In the genomic region with DNA sequence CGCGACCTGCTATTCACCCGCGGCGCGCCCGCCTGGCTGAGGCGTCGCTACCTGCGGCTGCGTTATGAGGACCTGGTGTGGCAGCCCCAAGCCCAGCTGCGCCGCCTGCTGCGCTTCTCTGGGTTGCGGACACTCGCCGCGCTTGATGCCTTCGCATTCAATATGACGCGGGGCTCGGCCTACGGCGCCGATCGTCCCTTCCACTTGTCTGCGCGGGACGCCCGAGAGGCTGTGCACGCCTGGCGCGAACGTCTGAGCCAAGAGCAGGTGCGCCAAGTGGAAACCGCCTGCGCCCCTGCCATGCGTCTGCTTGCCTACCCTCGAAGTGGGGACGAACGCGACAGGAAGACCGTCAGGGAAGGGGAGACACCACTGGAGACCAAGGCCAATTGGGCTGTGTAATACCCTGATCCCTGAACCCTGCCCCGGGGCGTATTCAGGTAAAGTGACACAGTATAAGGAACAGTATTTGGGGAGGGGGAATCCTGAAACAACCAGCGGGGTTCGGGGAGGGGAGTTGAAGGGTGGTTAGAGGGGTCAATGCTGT, we compare ENCODE assay signal across 8 mouse cellular contexts. TPM values are rescaled to one million over a fixed set of nuclear protein-coding genes. Genes with fewer than 3 reads are reported as not detected.
DNase-seq lines count a peak whose midpoint lies in the region; ATAC-seq and TF ChIP-seq lines count a peak whose summit lies in the region.

No protein-coding gene starts in this region.

- 0 out of 2 replicates have a peak, but pooled peaks cover 5% of the 10 kb centered on the region for H3K4me1 ChIP-seq in forebrain, embryonic 12.5 days
- H3K4me1 ChIP-seq in kidney, adult 2 months (ENCODE audit: control insufficient read depth, insufficient read depth, low read length): no peaks in the 10 kb centered on the region
- no peaks in the 10 kb centered on the region for H3K4me1 ChIP-seq in midbrain, embryonic 14.5 days (ENCODE audit: control insufficient read depth, insufficient read depth, low read length)

- no peak for TF ChIP-seq POLR2A in kidney, adult 2 months (IDR thresholded peaks at IDR 0.05; ENCODE audit: low read depth, low read length)

- H3K27ac ChIP-seq in left cerebral cortex, adult 2 months: no peak overlapping the region
- H3K27ac ChIP-seq in forebrain, embryonic 12.5 days: no peak overlapping the region
- 0 out of 2 replicates have a peak overlapping the region, but pooled peaks have one; percentile 12 for H3K27ac ChIP-seq in kidney, adult 2 months (ENCODE audit: insufficient read depth, low read depth, low read length)
- no peak overlapping the region for H3K27ac ChIP-seq in midbrain, embryonic 14.5 days (replicated peaks; ENCODE audit: low read depth, low read length)

- H3K27me3 ChIP-seq in forebrain, embryonic 12.5 days: peaks cover 18% of the 10 kb centered on the region
- no peaks in the 10 kb centered on the region for H3K27me3 ChIP-seq in kidney, adult 2 months (replicated peaks; ENCODE audit: control insufficient read depth, insufficient read depth, low read length)
- H3K27me3 ChIP-seq in midbrain, embryonic 14.5 days (ENCODE audit: control insufficient read depth, insufficient read depth, low read length): no peaks in the 10 kb centered on the region

- DNase-seq in left cerebral cortex, adult 2 months (ENCODE audit: extremely low spot score in 1 of 2, low spot score in 2 of 2): peak in 1 of 2 experiments; percentile 13
- DNase-seq in left cerebral cortex, adult 9 months (ENCODE audit: low spot score in 2 of 2): no peak
- peak; percentile 12 for DNase-seq in adrenal gland, postnatal 14 days
- DNase-seq in kidney, adult 2 months: peak; percentile 42
- DNase-seq in midbrain, embryonic 14.5 days: peak; percentile 39
- DNase-seq in frontal cortex, postnatal 25 days (ENCODE audit: low spot score in 2 of 2): no peak

- no peak overlapping the region for H3K9ac ChIP-seq in forebrain, embryonic 12.5 days
- peak overlapping the region; percentile 26; the same call in 1 of the 2 replicates for H3K9ac ChIP-seq in midbrain, embryonic 14.5 days (replicated peaks; ENCODE audit: low read length)

- peak; percentile 34 for ATAC-seq in forebrain, embryonic 12.5 days (ENCODE audit: low FRiP score)
- peak; percentile 17; the same call in 1 of the 2 replicates for ATAC-seq in midbrain, embryonic 14.5 days (ENCODE audit: low FRiP score, low TSS enrichment)
- no peak for ATAC-seq in inflammation-experienced regulatory T-cells, adult 6 months

- intact Hi-C loops in left cerebral cortex, adult 2 months (cut with DNase I): loop anchor here (5.0 kb wide), 1 partner anchor 96 kb away; no protein-coding TSS in a partner anchor

- TF ChIP-seq CTCF in left cerebral cortex, adult 2 months (IDR thresholded peaks at IDR 0.05): no peak
- no peak for TF ChIP-seq CTCF in kidney, adult 2 months (conservative IDR thresholded peaks at IDR 0.05; ENCODE audit: insufficient read depth, insufficient read length, low read depth, low read length)

- peak overlapping the region; percentile 44 for H3K4me3 ChIP-seq in left cerebral cortex, adult 2 months
- peak overlapping the region; percentile 46 for H3K4me3 ChIP-seq in forebrain, embryonic 12.5 days (replicated peaks)
- peak overlapping the region; percentile 76 for H3K4me3 ChIP-seq in kidney, adult 2 months (ENCODE audit: insufficient read depth, low read depth, low read length)
- peak overlapping the region; percentile 42 for H3K4me3 ChIP-seq in midbrain, embryonic 14.5 days (replicated peaks; ENCODE audit: low read depth, low read length)

- no peaks in the 10 kb centered on the region for H3K9me3 ChIP-seq in forebrain, embryonic 12.5 days
- H3K9me3 ChIP-seq in midbrain, embryonic 14.5 days (ENCODE audit: control insufficient read depth, low read length): no peaks in the 10 kb centered on the region

- H3K36me3 ChIP-seq in forebrain, embryonic 12.5 days (replicated peaks): no peaks in the 10 kb centered on the region
- no peaks in the 10 kb centered on the region for H3K36me3 ChIP-seq in kidney, adult 2 months (ENCODE audit: control insufficient read depth, insufficient read depth, low read length)
- no peaks in the 10 kb centered on the region for H3K36me3 ChIP-seq in midbrain, embryonic 14.5 days (ENCODE audit: control insufficient read depth, insufficient read depth, low read length)

- WGBS in forebrain, embryonic 12.5 days: 14% methylated on average over 32 of the region's 47 CpGs
- 4% methylated on average over 47 of the region's 47 CpGs for WGBS in kidney, adult 2 months
- WGBS in midbrain, embryonic 14.5 days: 19% methylated on average over 47 of the region's 47 CpGs

- peak overlapping the region; percentile 67 for H3K4me2 ChIP-seq in forebrain, embryonic 12.5 days
- H3K4me2 ChIP-seq in midbrain, embryonic 14.5 days (ENCODE audit: low read length): peak overlapping the region; percentile 64

RNA-seq across cellular contexts. Expression of a gene that starts 1.5 kb away (rescaled TPM):
- total RNA-seq in left cerebral cortex, adult 2 months (2021): 1 to 10 TPM; 1.7 to 3.6 TPM
- 3.1 and 3.7 TPM in 2 replicates for total RNA-seq in adrenal gland, postnatal 14 days (2021)
- 2.6 and 2.8 TPM in 2 replicates for polyA plus RNA-seq in forebrain, embryonic 12.5 days (2016; fragmentation: Nextera tagmentation; extraction: Ambion mirVana)
- 4.1 and 6.0 TPM in 2 replicates for polyA plus RNA-seq in kidney, adult 2 months (2012; rRNA removed)
- 4.7 and 5.7 TPM in 2 replicates for polyA plus RNA-seq in midbrain, embryonic 14.5 days (2014; fragmentation: Nextera tagmentation; extraction: Ambion mirVana)
- polyA plus RNA-seq in inflammation-experienced regulatory T-cells, adult 6 months (2017; shearing (Covaris generic)): under 1 TPM in 2 of 3 experiments, not detected in 1; 0.15 to 0.42 TPM

Comparison
In these comparisons a context has a peak if more than half of its experiments do, and no peak if none do; other contexts are left out.
1. DNase-seq: peak in adrenal gland, postnatal 14 days (single experiment), kidney, adult 2 months (single experiment) and midbrain, embryonic 14.5 days (single experiment); none in left cerebral cortex, adult 9 months (0 of 2) and frontal cortex, postnatal 25 days (0 of 2).
2. Peak in every context shown above with its lines, with median percentiles within 50 percentile points of each other: H3K4me3 ChIP-seq.